Mouse (Mus musculus) megakaryocyte, embryonic 14.5 days (primary cell): Measurements from ENCODE around the gene Gm20388.

Experiments used
- FLI1 ChIP-seq: IDR thresholded peaks from 2 replicates; pipeline ENCODE4 v1.6.1; 2012; ENCODE audit warnings: low read length, inconsistent platforms, mixed read lengths
- GATA1 ChIP-seq: IDR thresholded peaks from 3 replicates; pipeline ENCODE4 v1.6.1; 2012; ENCODE audit warnings: mixed read lengths, low read length, inconsistent platforms, borderline replicate concordance

DNA sequence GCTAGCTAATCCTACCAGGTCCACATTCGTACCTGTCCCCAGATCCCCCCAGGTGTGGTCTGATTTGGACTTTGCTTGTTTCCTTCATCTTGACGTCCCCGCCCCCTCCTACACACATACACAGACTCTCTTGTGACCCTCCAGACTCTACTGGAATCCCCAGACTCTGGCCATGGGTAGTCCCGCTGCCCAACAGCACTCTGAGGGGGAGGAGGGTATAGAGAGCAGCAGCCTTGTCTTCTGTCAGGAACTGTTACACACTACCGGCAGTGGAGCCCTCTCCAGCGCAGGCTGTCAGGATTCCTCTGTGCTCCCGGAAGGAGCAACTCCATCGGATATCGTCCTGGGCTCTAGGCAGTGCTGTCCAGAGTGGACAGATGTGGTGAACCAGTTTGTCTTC lies 3220.4 kb downstream of the Gm20388 start:
- TF ChIP-seq GATA1, result no peak
- TF ChIP-seq FLI1, result no peak
